Mouse (Mus musculus) adrenal gland, adult 10 weeks (tissue): ENCODE results near the gene Slc39a1. TPM values are rescaled to one million over a fixed set of nuclear protein-coding genes. Genes with fewer than 3 reads are reported as not detected.

Experiments
- polyA plus RNA-seq: library from polyadenylated mRNA; stranded (reverse); fragments of 350-450 nt; fragmentation: Illumina TruSeq; extraction: RNeasy Lipid Tissue Mini Kit (QIAGEN cat#74804); gene quantifications from one replicate; pipeline ENCODE4 v1.2.3, GENCODE M21; 2014; ENCODE audit warnings: low read depth, low replicate concordance

The Slc39a1 gene
- polyA plus RNA-seq, result 118 TPM

GRCm38 (mm10) chr3:90247960-90248745, at the start of gene Slc39a1:
TSS of gene Slc39a1 (plus strand) at chr3:90248172.

GRCm38 (mm10) chr3:90213377-90213866, 34.5 kb upstream of the Slc39a1 start, which contains the start of the genes Rps27 and Rab13:
TSS of gene Rps27 (minus strand) at chr3:90213651.
TSS of gene Rab13 (plus strand) at chr3:90213695.

GRCm38 (mm10) chr3:90231507-90232333, 16.3 kb upstream of the Slc39a1 start, which contains the start of gene Jtb:
TSS of gene Jtb (plus strand) at chr3:90231597.

GRCm38 (mm10) chr3:90242984-90243775, 4.8 kb upstream of the Slc39a1 start, which contains the start of gene Creb3l4:
TSS of gene Creb3l4 (minus strand) at chr3:90243512.

GRCm38 (mm10) chr3:90253653-90254418, 5.9 kb downstream of the Slc39a1 start, which contains the start of gene Crtc2:
TSS of gene Crtc2 (plus strand) at chr3:90254163.

GRCm38 (mm10) chr3:90265034-90265931, 17.3 kb downstream of the Slc39a1 start, which contains the start of gene Dennd4b:
TSS of gene Dennd4b (plus strand) at chr3:90265185.

GRCm38 (mm10) chr3:90292345-90293275, 44.6 kb downstream of the Slc39a1 start, which contains the start of gene Gatad2b:
TSS of gene Gatad2b (plus strand) at chr3:90293178.

Other genes with a start within 250 kb of the Slc39a1 start
- 93.4 TPM for gene Hax1, start 249.4 kb upstream of the Slc39a1 start, polyA plus RNA-seq
- gene 4933434E20Rik, start 196.5 kb upstream of the Slc39a1 start, polyA plus RNA-seq, result 123 TPM
- 111 TPM for gene Ubap2l, start 195.5 kb upstream of the Slc39a1 start, polyA plus RNA-seq
- 243 TPM for gene Tpm3, start 175.5 kb upstream of the Slc39a1 start, polyA plus RNA-seq
- 0.87 TPM for gene Nup210l, start 144.0 kb upstream of the Slc39a1 start, polyA plus RNA-seq
- 1,166 TPM for gene Rps27, start 34.5 kb upstream of the Slc39a1 start, polyA plus RNA-seq
- gene Rab13, start 34.5 kb upstream of the Slc39a1 start, polyA plus RNA-seq, result 12.6 TPM
- 140 TPM for gene Jtb, start 16.6 kb upstream of the Slc39a1 start, polyA plus RNA-seq
- 0.70 TPM for gene Creb3l4, start 4.7 kb upstream of the Slc39a1 start, polyA plus RNA-seq
- 9.7 TPM for gene Crtc2, start 6.0 kb downstream of the Slc39a1 start, polyA plus RNA-seq
- gene Dennd4b, start 17.0 kb downstream of the Slc39a1 start, polyA plus RNA-seq, result 0.99 TPM
- 58.7 TPM for gene Gatad2b, start 45.0 kb downstream of the Slc39a1 start, polyA plus RNA-seq
- 1.7 TPM for gene Slc27a3, start 141.8 kb downstream of the Slc39a1 start, polyA plus RNA-seq
- gene Ints3, start 185.4 kb downstream of the Slc39a1 start, polyA plus RNA-seq, result 32.7 TPM
- 159 TPM for gene Npr1, start 217.7 kb downstream of the Slc39a1 start, polyA plus RNA-seq
- gene Ilf2, start 228.0 kb downstream of the Slc39a1 start, polyA plus RNA-seq, result 73.4 TPM
- 156 TPM for gene Snapin, start 242.9 kb downstream of the Slc39a1 start, polyA plus RNA-seq